ENCODE assay signal across 20 mouse cellular contexts in the genomic region with DNA sequence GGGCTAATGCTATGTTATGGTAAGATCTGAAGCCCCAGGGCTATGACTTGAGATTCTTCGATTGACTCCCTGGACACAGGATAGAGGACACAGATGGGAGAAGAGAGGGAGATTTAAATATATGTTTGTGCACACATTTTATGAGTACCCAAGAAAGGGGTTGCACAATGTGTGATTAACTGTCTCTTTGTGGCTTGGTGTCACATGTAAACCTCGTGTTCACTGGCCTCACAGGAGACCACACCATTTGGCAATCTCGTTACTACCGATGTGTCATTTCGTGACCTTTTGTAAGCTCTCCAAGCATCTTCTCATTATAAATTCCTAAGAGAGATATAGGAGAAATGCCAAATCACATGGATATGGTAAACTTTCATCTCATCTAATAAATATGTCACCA. TPM values are rescaled to one million over a fixed set of nuclear protein-coding genes. Genes with fewer than 3 reads are reported as not detected.
"Had no signal": no experiment of that assay in that cellular context is flagged by ENCODE, and none has a peak within 500 bp of the region (broad histone marks: within the 10 kb centered on the region; RNA-seq: fewer than 3 reads in every experiment).

No protein-coding gene starts in this region.

- H3K9me3 ChIP-seq: intestine, embryonic 15.5 days; limb, embryonic 15.5 days; megakaryocyte, embryonic 14.5 days; midbrain, embryonic 15.5 days; stomach, embryonic 15.5 days had no signal

- H3K27ac ChIP-seq: intestine, embryonic 15.5 days; left cerebral cortex, adult 2 months; limb, embryonic 15.5 days; liver, embryonic 14.5 days; midbrain, embryonic 15.5 days; stomach, embryonic 15.5 days had no signal

- DNase-seq: kidney, adult 18-20 months; kidney, postnatal 10 days; kidney, postnatal 4 days; right cerebral cortex, postnatal 14 days; thymus, adult 2 months; thymus, postnatal 25 days had no signal

- H3K4me1 ChIP-seq: intestine, embryonic 15.5 days; limb, embryonic 15.5 days; midbrain, embryonic 15.5 days had no signal

- H3K9ac ChIP-seq: intestine, embryonic 15.5 days; limb, embryonic 15.5 days; liver, embryonic 14.5 days; midbrain, embryonic 15.5 days; stomach, embryonic 15.5 days had no signal

- ATAC-seq: intestine, embryonic 15.5 days; midbrain, embryonic 15.5 days had no signal

- H3K4me2 ChIP-seq: intestine, embryonic 15.5 days; limb, embryonic 15.5 days; midbrain, embryonic 11.5 days; midbrain, embryonic 15.5 days; stomach, embryonic 15.5 days had no signal

- H3K4me3 ChIP-seq: intestine, embryonic 15.5 days; layer of hippocampus, adult 2 months; left cerebral cortex, adult 2 months; limb, embryonic 15.5 days; megakaryocyte, embryonic 14.5 days; midbrain, embryonic 15.5 days; stomach, embryonic 15.5 days had no signal

- H3K36me3 ChIP-seq: intestine, embryonic 15.5 days; limb, embryonic 15.5 days; midbrain, embryonic 15.5 days; stomach, embryonic 15.5 days had no signal

- H3K27me3 ChIP-seq: intestine, embryonic 15.5 days; limb, embryonic 15.5 days; midbrain, embryonic 15.5 days; stomach, embryonic 15.5 days had no signal

RNA-seq across cellular contexts. Expression of gene F7, which starts 1.8 kb away (rescaled TPM):
- total RNA-seq: left cerebral cortex, postnatal 25 days had no signal
- polyA plus RNA-seq: kidney, embryonic 14.5 days; limb, embryonic 11.5 days; limb, embryonic 15.5 days; midbrain, embryonic 15.5 days; neural tube, embryonic 14.5 days had no signal

RNA-seq across cellular contexts. Expression of gene F10, which starts 9.5 kb away (rescaled TPM):
- total RNA-seq: layer of hippocampus, adult 2 months; layer of hippocampus, postnatal 14 days; left cerebral cortex, postnatal 25 days had no signal
- polyA plus RNA-seq: neural tube, embryonic 14.5 days had no signal

RNA-seq across cellular contexts. Expression of gene Proz, which starts 33.1 kb away (rescaled TPM):
- total RNA-seq: layer of hippocampus, adult 2 months; layer of hippocampus, postnatal 14 days; left cerebral cortex, adult 2 months; left cerebral cortex, postnatal 25 days had no signal
